Mouse (Mus musculus): Measurements from ENCODE around the gene Hist1h4b.

DNA sequence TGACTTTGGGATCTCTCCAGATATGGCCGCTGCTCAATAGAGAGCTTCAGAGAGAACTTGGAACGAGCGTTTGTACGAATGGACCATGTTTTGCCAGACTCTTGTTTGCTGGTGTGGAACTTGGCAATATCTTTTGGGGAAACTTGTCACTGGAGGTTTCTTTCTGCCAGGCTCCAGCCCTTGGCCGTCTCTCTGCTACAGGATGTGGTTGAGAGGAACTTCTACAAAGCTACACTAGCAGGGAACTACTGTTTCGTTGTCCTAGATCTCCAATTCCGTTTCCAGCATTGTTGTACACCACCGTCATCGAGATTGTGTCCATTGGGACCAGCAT, 27.7 kb upstream of the Hist1h4b start:
- TF ChIP-seq POLR2A (IDR thresholded peaks at IDR 0.05; ENCODE audit: low read depth, low read length) (no peak), CTCF (IDR thresholded peaks at IDR 0.05; ENCODE audit: extremely low read depth, insufficient read depth, insufficient read length, insufficient replicate concordance) (no peak)

All from spleen, adult 2 months (tissue).